Mouse (Mus musculus): ENCODE measurements around the gene Dennd4a. TPM values are rescaled to one million over a fixed set of nuclear protein-coding genes. Genes with fewer than 3 reads are reported as not detected.

Gene Dennd4a
- polyA plus RNA-seq, 1 experiment from 2014 or later = 7.9 TPM

- no peak overlapping the region for H3K27ac ChIP-seq
- no peak overlapping the region for H3K4me3 ChIP-seq
- DNase-seq (ENCODE audit: low spot score) = no peak
- no peaks in the 10 kb centered on the region for H3K9me3 ChIP-seq (replicated peaks)
- 91% methylated on average over 3 of the region's 3 CpGs for WGBS
- H3K36me3 ChIP-seq = 0 out of 2 replicates have a peak, but pooled peaks cover 4% of the 10 kb centered on the region
- no peaks in the 10 kb centered on the region for H3K4me1 ChIP-seq
- H3K27me3 ChIP-seq (ENCODE audit: low read depth, poor library complexity, severe bottlenecking) = no peaks in the 10 kb centered on the region
These were observed 96.3 kb downstream of the Dennd4a start for GRCm38 (mm10) chr9:64907441-64907840.

GRCm38 (mm10) chr9:64913406-64913805 is 102.3 kb downstream of the Dennd4a start:
- DNase-seq (ENCODE audit: low spot score) = no peak
- Histone ChIP-seq H3K4me3 (no peak overlapping the region), H3K27ac (no peak overlapping the region), H3K4me1 (no peaks in the 10 kb centered on the region), H3K36me3 (peaks cover 11% of the 10 kb centered on the region), H3K27me3 (ENCODE audit: low read depth, poor library complexity, severe bottlenecking) (no peaks in the 10 kb centered on the region), H3K9me3 (replicated peaks) (no peaks in the 10 kb centered on the region)
- 93% methylated on average over 4 of the region's 4 CpGs for WGBS

- Histone ChIP-seq H3K9me3 (replicated peaks) (no peaks in the 10 kb centered on the region), H3K36me3 (peaks cover 11% of the 10 kb centered on the region), H3K4me1 (no peaks in the 10 kb centered on the region), H3K27ac (no peak overlapping the region), H3K27me3 (ENCODE audit: low read depth, poor library complexity, severe bottlenecking) (no peaks in the 10 kb centered on the region), H3K4me3 (no peak overlapping the region)
- DNase-seq (ENCODE audit: low spot score) = no peak
- 94% methylated on average over 2 of the region's 2 CpGs for WGBS
These were observed 102.8 kb downstream of the Dennd4a start for GRCm38 (mm10) chr9:64913973-64914372.

- DNase-seq (ENCODE audit: low spot score) = no peak
- Histone ChIP-seq H3K27ac (no peak overlapping the region), H3K36me3 (peaks cover 11% of the 10 kb centered on the region), H3K9me3 (replicated peaks) (no peaks in the 10 kb centered on the region), H3K4me1 (no peaks in the 10 kb centered on the region), H3K27me3 (ENCODE audit: low read depth, poor library complexity, severe bottlenecking) (no peaks in the 10 kb centered on the region), H3K4me3 (no peak overlapping the region)
- WGBS = 91% methylated on average over 4 of the region's 4 CpGs
These were observed 103.5 kb downstream of the Dennd4a start for GRCm38 (mm10) chr9:64914629-64915028.

- Histone ChIP-seq H3K36me3 (peaks cover 2% of the 10 kb centered on the region), H3K27ac (peak overlapping the region; percentile 75), H3K27me3 (ENCODE audit: low read depth, poor library complexity, severe bottlenecking) (no peaks in the 10 kb centered on the region), H3K9me3 (replicated peaks) (no peaks in the 10 kb centered on the region), H3K4me1 (no peaks in the 10 kb centered on the region), H3K4me3 (peak overlapping the region; percentile 50)
- WGBS = 32% methylated on average over 16 of the region's 16 CpGs
- peak; percentile 76 for DNase-seq (ENCODE audit: low spot score)
These were observed 107.4 kb downstream of the Dennd4a start for GRCm38 (mm10) chr9:64918560-64918959.

DNA sequence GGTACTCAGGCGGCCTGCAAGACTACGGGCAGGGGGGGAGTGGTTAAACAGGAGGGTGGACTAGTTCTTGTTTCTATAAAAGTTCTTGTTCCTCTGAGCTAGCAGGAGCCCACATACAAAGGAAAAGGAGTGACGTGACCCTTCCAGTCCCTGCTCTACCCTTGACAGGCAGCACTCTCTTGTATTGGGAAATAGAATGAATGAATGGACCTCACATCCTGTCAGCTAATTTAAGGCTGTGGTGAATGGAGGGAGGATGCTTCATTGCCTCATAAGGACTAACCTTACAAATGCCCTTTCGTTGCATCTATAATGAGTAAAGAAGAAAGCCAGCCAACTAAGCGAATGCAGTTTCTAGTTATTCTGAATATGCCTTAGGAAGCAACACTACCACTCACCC is 114.6 kb downstream of the Dennd4a start:
- Histone ChIP-seq H3K4me1 (0 out of 2 replicates have a peak, but pooled peaks cover 5% of the 10 kb centered on the region), H3K27ac (no peak overlapping the region), H3K4me3 (no peak overlapping the region), H3K9me3 (replicated peaks) (no peaks in the 10 kb centered on the region), H3K36me3 (no peaks in the 10 kb centered on the region), H3K27me3 (ENCODE audit: low read depth, poor library complexity, severe bottlenecking) (no peaks in the 10 kb centered on the region)
- WGBS = 84% methylated on average over 5 of the region's 5 CpGs
- no peak for DNase-seq (ENCODE audit: low spot score)

DNA sequence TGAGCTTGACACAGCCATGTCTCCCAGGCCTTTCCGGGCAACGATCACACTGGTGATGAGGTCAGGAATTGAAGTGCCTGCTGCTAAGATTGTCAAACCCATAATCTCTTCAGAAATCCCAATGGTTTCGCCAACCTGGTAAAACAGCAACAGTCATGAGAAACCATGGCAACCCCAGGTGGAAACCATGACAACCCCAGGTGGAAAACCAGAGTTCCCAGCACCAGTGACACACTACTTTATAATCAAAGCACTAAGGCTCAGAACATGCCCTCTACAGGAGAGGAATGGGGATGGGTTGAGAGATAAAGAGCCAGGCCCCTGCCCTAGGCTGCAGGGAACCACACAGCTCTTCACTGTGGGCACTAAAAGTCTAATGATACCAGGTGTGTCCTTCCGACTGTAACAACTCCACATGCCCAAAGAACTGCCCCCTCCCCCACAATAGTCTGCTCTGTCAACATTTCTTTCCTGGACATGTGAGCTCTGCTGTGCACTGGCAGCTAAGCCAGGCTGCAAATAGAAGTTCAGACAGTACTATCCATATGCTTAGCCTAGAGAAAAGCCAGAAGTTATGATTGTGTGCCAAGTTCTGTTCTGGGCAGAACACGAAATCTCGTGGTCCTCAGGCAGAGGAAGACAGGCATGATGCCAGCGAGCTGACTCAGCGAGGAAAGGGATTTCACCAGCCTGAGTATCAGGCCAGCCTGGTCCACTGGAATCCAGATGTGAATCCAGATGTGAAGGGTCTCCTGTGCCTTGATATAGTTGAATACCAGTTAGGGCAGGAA is 115.3 kb downstream of the Dennd4a start:
- no peaks in the 10 kb centered on the region for H3K27me3 ChIP-seq (ENCODE audit: low read depth, poor library complexity, severe bottlenecking)
- 0 out of 2 replicates have a peak, but pooled peaks cover 5% of the 10 kb centered on the region for H3K4me1 ChIP-seq
- H3K27ac ChIP-seq = no peak overlapping the region
- no peak for DNase-seq (ENCODE audit: low spot score)
- H3K36me3 ChIP-seq = no peaks in the 10 kb centered on the region
- H3K4me3 ChIP-seq = no peak overlapping the region
- no peaks in the 10 kb centered on the region for H3K9me3 ChIP-seq (replicated peaks)
- 89% methylated on average over 8 of the region's 8 CpGs for WGBS

- no peak overlapping the region for H3K27ac ChIP-seq
- no peaks in the 10 kb centered on the region for H3K27me3 ChIP-seq (ENCODE audit: low read depth, poor library complexity, severe bottlenecking)
- peaks cover 30% of the 10 kb centered on the region for H3K4me1 ChIP-seq
- DNase-seq (ENCODE audit: low spot score) = no peak
- 86% methylated on average over 4 of the region's 4 CpGs for WGBS
- H3K36me3 ChIP-seq = no peaks in the 10 kb centered on the region
- H3K4me3 ChIP-seq = no peak overlapping the region
- H3K9me3 ChIP-seq (replicated peaks) = no peaks in the 10 kb centered on the region
These were observed 119.1 kb downstream of the Dennd4a start for GRCm38 (mm10) chr9:64930256-64930655.

DNA sequence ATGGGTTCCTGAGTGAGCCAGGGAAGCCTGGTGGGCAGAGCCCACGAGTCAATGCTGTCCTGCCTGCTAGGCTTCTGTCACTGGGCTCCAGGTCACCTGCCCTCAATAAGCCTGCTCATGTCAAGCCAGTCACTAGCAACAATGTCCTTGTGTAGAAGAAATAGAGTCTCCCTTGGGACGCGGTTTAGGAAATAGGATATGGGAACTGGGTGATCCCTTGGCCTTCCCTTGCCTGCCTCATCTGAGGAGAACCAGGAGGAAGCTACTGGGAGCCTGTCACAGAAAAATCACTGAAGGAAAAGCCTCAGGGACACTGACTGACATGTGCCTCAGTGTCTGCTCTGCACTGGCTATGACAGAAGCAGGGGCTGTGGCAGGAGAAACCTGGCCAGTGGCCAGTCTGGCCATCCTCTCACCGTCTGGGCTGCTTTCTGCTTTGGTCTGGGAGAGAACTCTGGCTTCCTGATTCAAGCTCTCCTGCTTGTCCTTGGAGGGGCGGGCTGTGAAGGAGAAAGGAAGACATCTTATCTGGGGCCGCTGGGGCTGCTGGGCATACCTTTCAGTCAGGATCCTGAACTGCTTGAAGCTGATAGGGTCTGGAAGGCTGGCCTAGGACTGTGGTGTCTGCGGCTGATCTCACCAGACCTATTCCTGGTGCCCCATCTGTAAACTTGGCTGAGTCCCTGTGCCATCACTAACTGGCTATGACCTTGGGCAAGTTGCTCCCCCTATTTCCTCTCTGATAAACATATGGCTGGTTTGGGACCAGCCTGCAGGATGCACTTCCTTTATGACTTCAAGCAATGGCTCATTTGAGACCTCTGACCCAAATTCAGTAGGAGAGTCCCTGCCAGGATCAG is 120.8 kb downstream of the Dennd4a start:
- no peaks in the 10 kb centered on the region for H3K9me3 ChIP-seq (replicated peaks)
- no peak overlapping the region for H3K4me3 ChIP-seq
- H3K36me3 ChIP-seq = no peaks in the 10 kb centered on the region
- H3K27me3 ChIP-seq (ENCODE audit: low read depth, poor library complexity, severe bottlenecking) = peaks cover 5% of the 10 kb centered on the region; the same call in 1 of the 2 replicates
- no peak for DNase-seq (ENCODE audit: low spot score)
- H3K4me1 ChIP-seq = peaks cover 25% of the 10 kb centered on the region
- H3K27ac ChIP-seq = peak overlapping the region; percentile 14; the same call in 1 of the 2 replicates
- 83% methylated on average over 7 of the region's 7 CpGs for WGBS

DNA sequence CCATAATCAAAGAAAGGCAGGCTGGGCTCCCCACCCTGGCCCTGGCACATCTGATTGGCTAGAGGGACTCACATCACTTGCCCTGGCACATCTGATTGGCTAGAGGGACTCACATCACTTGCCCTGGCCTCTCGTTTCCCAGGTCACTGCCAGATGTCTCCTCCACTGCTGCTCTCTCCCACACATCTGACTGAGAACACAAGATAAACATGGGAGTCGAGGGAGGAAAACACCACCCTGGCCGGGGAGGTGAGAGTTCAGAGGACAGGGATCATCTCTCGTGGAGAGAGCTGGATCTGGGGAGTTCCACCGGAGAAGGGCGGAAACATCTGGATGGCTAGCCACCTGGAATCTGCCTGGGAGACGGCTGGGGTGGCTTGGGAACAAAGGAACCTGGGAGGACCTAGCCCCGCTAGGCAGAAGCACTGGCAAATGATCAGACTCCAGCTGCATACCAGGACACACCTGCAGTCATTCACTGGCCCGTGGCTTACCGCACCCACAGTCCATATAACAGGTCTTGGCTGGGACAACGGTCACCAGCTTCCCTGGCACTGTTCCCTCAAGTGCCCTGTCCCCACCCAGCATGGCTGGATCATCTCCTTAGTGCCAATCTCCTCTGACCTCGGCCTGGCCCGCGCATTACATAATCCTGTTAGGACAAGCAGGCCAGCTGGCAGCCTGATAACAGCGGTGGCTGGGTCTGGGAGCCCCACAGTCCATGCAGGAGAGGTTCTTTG is 123.0 kb downstream of the Dennd4a start:
- peaks cover 28% of the 10 kb centered on the region for H3K4me1 ChIP-seq
- peak overlapping the region; percentile 87 for H3K27ac ChIP-seq
- H3K4me3 ChIP-seq = peak overlapping the region; percentile 34; the same call in 1 of the 2 replicates
- no peaks in the 10 kb centered on the region for H3K9me3 ChIP-seq (replicated peaks)
- 64% methylated on average over 15 of the region's 15 CpGs for WGBS
- no peaks in the 10 kb centered on the region for H3K36me3 ChIP-seq
- peaks cover 5% of the 10 kb centered on the region; the same call in 1 of the 2 replicates for H3K27me3 ChIP-seq (ENCODE audit: low read depth, poor library complexity, severe bottlenecking)
- DNase-seq (ENCODE audit: low spot score) = peak; percentile 62

DNA sequence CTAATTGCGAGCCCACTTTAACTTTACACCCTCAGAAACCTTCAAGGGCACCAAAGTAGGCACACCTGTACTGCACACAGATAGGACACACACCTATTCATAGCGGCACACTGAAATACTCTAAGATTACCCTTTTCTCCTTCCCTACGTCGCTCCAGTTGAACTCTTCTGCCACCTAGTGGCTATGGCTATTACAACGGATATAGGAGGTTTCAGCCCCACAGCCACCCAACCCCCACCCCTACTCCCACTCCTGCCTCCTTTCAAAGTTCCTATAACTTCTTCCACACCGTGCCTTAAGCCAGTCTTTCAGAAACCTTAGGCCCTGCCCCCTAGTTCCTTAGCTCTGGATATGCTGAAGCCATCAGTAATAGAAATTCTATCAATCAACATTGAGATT is 125.4 kb downstream of the Dennd4a start:
- Histone ChIP-seq H3K9me3 (replicated peaks) (no peaks in the 10 kb centered on the region), H3K4me1 (peaks cover 32% of the 10 kb centered on the region), H3K4me3 (no peak overlapping the region), H3K27ac (no peak overlapping the region), H3K27me3 (ENCODE audit: low read depth, poor library complexity, severe bottlenecking) (peaks cover 5% of the 10 kb centered on the region; the same call in 1 of the 2 replicates), H3K36me3 (no peaks in the 10 kb centered on the region)
- peak; percentile 58 for DNase-seq (ENCODE audit: low spot score)
- WGBS = 10% methylated on average over 6 of the region's 6 CpGs

- no peaks in the 10 kb centered on the region for H3K9me3 ChIP-seq (replicated peaks)
- H3K4me3 ChIP-seq = no peak overlapping the region
- peaks cover 10% of the 10 kb centered on the region for H3K27me3 ChIP-seq (ENCODE audit: low read depth, poor library complexity, severe bottlenecking)
- DNase-seq (ENCODE audit: low spot score) = no peak
- no peaks in the 10 kb centered on the region for H3K36me3 ChIP-seq
- WGBS = 59% methylated on average over 5 of the region's 5 CpGs
- peaks cover 27% of the 10 kb centered on the region for H3K4me1 ChIP-seq
- no peak overlapping the region for H3K27ac ChIP-seq
These were observed 126.4 kb downstream of the Dennd4a start for GRCm38 (mm10) chr9:64937491-64937890.
